Mouse (Mus musculus) embryonic facial prominence, embryonic 10.5 days (tissue): ENCODE data around the gene Tmprss11a. TPM values are rescaled to one million over a fixed set of nuclear protein-coding genes. Genes with fewer than 3 reads are reported as not detected.

Source experiments
- DNase-seq: peaks from one replicate; pipeline ENCODE4 v3.0.0-alpha.2; 2017; ENCODE audit warnings: low spot score
- H3K27ac ChIP-seq: fragments of 300-500 bp; sonication (generic); replicated peaks from 2 replicates; pipeline ENCODE4 v1.5.1; 2016; ENCODE audit warnings: mild to moderate bottlenecking
- H3K27me3 ChIP-seq: fragments of 300-500 bp; sonication (generic); replicated peaks from 2 replicates; pipeline ENCODE4 v1.6.1; 2016; ENCODE audit warnings: low read depth, mild to moderate bottlenecking; ENCODE audit not compliant: poor library complexity, severe bottlenecking
- H3K36me3 ChIP-seq: fragments of 300-500 bp; sonication (generic); replicated peaks from 2 replicates; pipeline ENCODE4 v1.6.1; 2016; ENCODE audit warnings: mild to moderate bottlenecking, moderate library complexity
- H3K4me1 ChIP-seq: fragments of 300-500 bp; sonication (generic); 2 replicates; pipeline ENCODE4 v1.6.1; 2016
- H3K4me3 ChIP-seq: fragments of 300-500 bp; sonication (generic); 2 replicates; pipeline ENCODE4 v1.5.1; 2016; ENCODE audit warnings: mild to moderate bottlenecking, moderate library complexity
- H3K9me3 ChIP-seq: fragments of 300-500 bp; sonication (generic); 2 replicates; pipeline ENCODE4 v1.6.1; 2016; ENCODE audit warnings: mild to moderate bottlenecking
- WGBS: fragments of 180-500 bp; shearing (Covaris S2); methylation state at CpG from one replicate; pipeline ENCODE4 v1.1.7; 2016; 5-methylcytosine and 5-hydroxymethylcytosine counted together
- polyA plus RNA-seq: library from polyadenylated mRNA; unstranded; fragments of >200 nt; fragmentation: Nextera tagmentation; extraction: Ambion mirVana; gene quantifications from 2 replicates; pipeline ENCODE4 v1.2.1, GENCODE M21; 2016

Gene Tmprss11a
- not detected in 2 replicates for polyA plus RNA-seq

DNA sequence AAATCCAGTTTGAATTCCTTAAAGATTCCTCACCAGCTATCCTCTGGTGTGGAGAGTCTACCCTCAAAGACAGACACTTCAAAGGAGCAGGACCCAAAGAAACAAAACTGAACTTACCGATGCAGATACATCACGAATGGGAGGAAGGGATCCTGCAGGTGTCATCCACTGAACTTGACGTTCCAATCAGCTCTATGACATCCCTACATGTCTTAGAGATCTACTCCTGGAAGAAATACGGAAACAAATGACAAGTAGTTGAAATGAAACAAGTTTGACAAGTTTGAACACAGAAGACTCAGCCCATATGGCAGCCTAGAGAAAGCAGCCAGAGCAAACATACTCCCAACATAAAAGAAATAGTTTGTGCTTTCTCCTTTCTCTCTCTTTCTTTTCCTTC, at the start of gene Tmprss11a:
Gene Tmprss11a (minus strand): TSS at position 101 of the 400 bp plus-strand sequence.
- no peak for DNase-seq
- Histone ChIP-seq H3K27me3 (no peaks in the 10 kb centered on the region), H3K4me1 (no peaks in the 10 kb centered on the region), H3K4me3 (no peak within 1 kb of the TSS), H3K36me3 (no peaks in the 10 kb centered on the region), H3K9me3 (no peaks in the 10 kb centered on the region), H3K27ac (no peak within 1 kb of the TSS)
- 64% methylated on average over 4 of the region's 4 CpGs for WGBS

DNA sequence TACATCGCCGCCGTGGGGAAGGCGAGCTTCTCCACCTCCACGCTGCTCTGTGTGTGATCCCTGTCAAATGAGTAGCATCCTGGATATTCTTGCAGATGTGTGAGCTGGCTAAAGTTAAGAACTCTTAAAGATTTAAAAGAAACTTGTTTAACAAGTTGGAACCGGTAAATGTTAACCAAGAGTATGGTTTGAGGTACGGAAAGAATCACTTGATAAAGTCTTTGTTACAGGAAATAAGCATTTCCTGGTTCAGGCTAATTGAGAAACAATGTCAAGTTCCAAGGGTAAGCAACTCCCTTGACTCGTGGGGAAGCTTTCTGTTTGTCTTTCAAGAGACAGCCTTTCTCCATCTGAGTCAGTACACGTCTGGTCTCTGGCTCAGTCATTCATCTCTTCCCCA, 49.7 kb upstream of the Tmprss11a start, which contains the start of gene Tmprss11g:
Gene Tmprss11g (minus strand): TSS at position 101 of the 400 bp plus-strand sequence.
- no peaks in the 10 kb centered on the region for H3K27me3 ChIP-seq
- DNase-seq = no peak
- H3K4me1 ChIP-seq = no peaks in the 10 kb centered on the region
- no peaks in the 10 kb centered on the region for H3K9me3 ChIP-seq
- WGBS = 80% methylated on average over 9 of the region's 9 CpGs
- H3K27ac ChIP-seq = no peak within 1 kb of the TSS
- no peak within 1 kb of the TSS for H3K4me3 ChIP-seq
- no peaks in the 10 kb centered on the region for H3K36me3 ChIP-seq

DNA sequence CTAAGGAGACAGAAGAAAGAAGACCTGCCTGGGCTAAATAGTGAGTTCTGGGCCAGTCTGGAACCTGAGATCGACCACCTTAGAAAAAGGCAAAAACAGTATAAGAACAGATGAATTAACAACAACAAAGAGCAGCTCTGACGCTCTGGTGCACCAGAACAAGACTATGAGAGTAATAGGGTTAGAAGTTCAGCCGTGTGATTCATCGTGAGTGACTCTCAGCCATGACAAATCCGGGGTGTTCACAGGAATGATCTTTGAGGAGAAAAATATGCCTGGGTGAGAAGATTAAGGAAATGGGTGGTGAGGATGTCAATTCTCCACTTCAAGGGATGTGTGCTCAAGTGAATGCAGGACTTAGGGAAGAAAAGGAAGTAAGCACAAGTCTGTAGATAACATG, 42.7 kb upstream of the Tmprss11a start:
- no peaks in the 10 kb centered on the region for H3K9me3 ChIP-seq
- no peak overlapping the region for H3K4me3 ChIP-seq
- DNase-seq = no peak
- H3K36me3 ChIP-seq = no peaks in the 10 kb centered on the region
- H3K4me1 ChIP-seq = no peaks in the 10 kb centered on the region
- WGBS = 67% methylated on average over 5 of the region's 5 CpGs
- H3K27me3 ChIP-seq = no peaks in the 10 kb centered on the region
- no peak overlapping the region for H3K27ac ChIP-seq

DNA sequence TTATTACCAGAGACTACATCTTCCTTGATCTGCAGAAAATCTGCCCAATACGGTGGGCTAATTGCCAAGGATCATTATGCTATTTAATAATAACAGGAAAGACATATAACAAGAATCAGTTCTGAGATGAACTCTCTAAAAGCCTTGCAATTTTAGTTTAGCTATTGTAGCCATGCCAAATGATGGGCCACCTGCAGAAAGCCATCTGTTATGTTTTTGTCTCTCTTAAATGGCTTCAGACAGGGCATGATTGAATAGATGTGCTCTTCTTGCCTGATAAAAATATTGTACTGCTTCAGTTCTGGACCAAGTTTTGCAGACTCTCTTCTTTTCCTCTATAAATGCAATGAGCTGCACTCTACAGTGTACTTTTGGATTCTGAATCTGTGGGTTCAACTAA, 24.7 kb upstream of the Tmprss11a start:
- H3K36me3 ChIP-seq = no peaks in the 10 kb centered on the region
- H3K27ac ChIP-seq = no peak overlapping the region
- H3K9me3 ChIP-seq = no peaks in the 10 kb centered on the region
- WGBS = 78% methylated on average over 1 of the region's 1 CpGs
- H3K4me1 ChIP-seq = no peaks in the 10 kb centered on the region
- no peaks in the 10 kb centered on the region for H3K27me3 ChIP-seq
- H3K4me3 ChIP-seq = no peak overlapping the region
- DNase-seq = no peak

DNA sequence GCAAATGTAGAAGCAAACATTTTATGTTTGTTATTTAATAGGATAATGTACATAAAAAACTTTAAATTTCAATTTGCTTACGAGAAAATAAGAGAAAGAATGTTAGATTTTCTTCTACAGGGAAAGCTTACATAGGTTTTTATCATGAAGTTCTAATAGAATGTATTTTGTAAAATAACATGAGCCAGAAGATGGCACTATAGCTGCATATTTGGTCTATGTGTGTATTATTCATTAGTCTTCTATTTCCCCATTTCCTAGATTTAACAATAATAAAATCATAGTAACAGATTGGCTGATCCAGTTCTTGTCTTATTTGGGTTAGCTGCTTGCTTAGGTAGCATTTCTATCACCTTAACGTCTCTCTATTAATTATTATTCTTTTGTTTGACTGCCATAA, 13.8 kb upstream of the Tmprss11a start:
- Histone ChIP-seq H3K36me3 (no peaks in the 10 kb centered on the region), H3K4me1 (no peaks in the 10 kb centered on the region), H3K9me3 (no peaks in the 10 kb centered on the region), H3K27me3 (no peaks in the 10 kb centered on the region), H3K27ac (no peak overlapping the region), H3K4me3 (no peak overlapping the region)
- DNase-seq = no peak
- WGBS = 78% methylated on average over 2 of the region's 2 CpGs

DNA sequence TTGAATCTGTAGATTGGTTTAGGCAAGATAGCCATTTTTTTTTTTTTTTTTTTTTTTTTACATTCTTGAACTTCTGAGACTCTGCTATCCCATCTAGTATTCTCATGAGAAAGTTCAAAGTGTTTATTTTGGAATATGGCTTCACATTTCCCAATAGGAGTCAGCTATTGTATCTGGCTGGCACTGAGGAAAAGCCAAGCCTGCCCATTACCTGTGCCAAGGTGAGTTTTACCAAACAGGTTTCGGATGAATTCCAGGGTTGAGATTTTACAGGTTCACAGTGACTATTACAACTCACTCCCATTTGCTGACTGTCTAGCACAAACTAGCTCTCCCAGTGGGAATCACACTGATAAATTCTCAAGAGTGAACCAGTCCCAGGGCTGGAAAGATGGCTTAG, 13.2 kb upstream of the Tmprss11a start:
- no peaks in the 10 kb centered on the region for H3K4me1 ChIP-seq
- no peak overlapping the region for H3K4me3 ChIP-seq
- no peaks in the 10 kb centered on the region for H3K9me3 ChIP-seq
- 83% methylated on average over 1 of the region's 1 CpGs for WGBS
- DNase-seq = no peak
- no peak overlapping the region for H3K27ac ChIP-seq
- no peaks in the 10 kb centered on the region for H3K27me3 ChIP-seq
- H3K36me3 ChIP-seq = no peaks in the 10 kb centered on the region

DNA sequence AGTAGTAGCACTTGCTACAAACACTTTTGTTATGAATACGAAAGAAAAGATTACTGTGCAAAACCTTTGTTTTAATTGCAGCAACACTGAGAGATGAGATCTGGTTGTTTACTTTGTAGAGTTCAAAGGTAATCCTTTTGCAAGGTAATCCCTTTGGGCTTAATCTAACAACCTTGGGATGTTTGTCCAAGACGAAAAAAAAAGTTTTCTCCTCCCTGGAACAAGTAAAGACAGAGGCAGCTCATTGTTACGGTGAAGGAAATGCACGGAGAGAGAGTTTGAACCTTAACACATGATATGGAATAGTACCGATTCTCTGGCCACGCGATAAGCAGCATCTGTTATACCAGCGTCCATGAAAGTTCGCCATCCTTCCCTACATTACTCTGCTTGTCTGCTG, 5.1 kb upstream of the Tmprss11a start:
- Histone ChIP-seq H3K27me3 (no peaks in the 10 kb centered on the region), H3K27ac (no peak overlapping the region), H3K36me3 (no peaks in the 10 kb centered on the region), H3K9me3 (no peaks in the 10 kb centered on the region), H3K4me3 (no peak overlapping the region), H3K4me1 (no peaks in the 10 kb centered on the region)
- 79% methylated on average over 9 of the region's 9 CpGs for WGBS
- DNase-seq = no peak

DNA sequence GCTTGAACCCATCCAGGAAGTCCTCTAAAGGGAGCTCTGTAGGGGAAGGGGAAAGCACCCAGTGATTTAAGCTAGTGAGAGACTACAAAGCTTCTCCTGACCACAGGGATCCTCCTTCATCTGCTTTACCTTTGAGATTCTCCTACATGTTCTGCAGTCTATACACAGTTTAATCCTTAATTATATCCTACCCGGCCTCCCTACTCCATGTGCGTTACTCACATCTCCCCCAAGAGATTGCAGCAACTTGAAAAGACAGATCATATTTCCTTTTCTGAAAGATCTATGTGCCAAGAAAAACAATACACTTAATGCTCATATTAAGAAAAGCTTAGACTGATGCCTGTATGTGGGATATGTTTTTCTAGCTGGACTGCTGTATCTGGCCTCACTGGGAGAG, 29.5 kb downstream of the Tmprss11a start:
- WGBS = 52% methylated on average over 2 of the region's 2 CpGs
- Histone ChIP-seq H3K27me3 (no peaks in the 10 kb centered on the region), H3K4me3 (no peak overlapping the region), H3K36me3 (no peaks in the 10 kb centered on the region), H3K27ac (no peak overlapping the region), H3K9me3 (no peaks in the 10 kb centered on the region), H3K4me1 (no peaks in the 10 kb centered on the region)
- no peak for DNase-seq

DNA sequence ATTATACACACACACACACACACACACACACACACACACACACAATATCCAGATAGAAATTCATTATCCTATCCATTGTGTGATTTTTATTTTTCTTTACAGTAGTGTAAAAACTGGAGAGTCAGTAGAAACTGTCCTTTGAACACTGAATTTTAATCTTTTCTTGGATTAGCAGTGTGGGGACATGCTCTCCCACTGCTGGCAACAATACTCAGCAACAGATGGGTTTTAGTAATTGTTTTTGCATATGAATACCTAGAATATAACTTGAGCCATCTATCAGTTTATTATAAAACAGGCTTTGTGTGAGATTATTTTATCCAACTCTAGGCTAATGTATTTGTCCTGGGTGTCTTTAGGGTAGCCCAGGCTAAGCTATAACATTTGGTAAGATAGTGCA, 30.2 kb downstream of the Tmprss11a start:
- Histone ChIP-seq H3K36me3 (no peaks in the 10 kb centered on the region), H3K27me3 (no peaks in the 10 kb centered on the region), H3K9me3 (no peaks in the 10 kb centered on the region), H3K4me3 (no peak overlapping the region), H3K4me1 (no peaks in the 10 kb centered on the region), H3K27ac (no peak overlapping the region)
- DNase-seq = no peak

DNA sequence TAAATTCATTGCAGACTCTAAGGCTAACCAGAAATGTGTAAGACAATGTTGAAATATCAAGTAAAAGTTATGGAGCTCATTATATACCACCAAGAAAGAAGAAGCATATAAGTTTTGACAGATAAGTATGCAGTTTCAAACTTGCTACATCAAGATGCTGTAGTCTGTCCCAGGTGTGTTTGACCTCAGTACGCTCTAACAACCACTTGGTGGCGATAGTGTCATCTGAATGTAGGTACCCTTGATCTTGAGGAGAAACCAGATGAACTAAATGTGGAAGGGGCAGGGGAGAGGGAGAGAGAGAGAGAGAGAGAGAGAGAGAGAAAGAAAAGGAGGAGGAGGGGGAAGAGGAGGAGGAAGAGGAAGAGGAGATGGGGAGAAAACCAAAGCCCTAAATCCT, 36.1 kb downstream of the Tmprss11a start:
- Histone ChIP-seq H3K36me3 (no peaks in the 10 kb centered on the region), H3K27me3 (no peaks in the 10 kb centered on the region), H3K4me1 (no peaks in the 10 kb centered on the region), H3K27ac (no peak overlapping the region), H3K9me3 (no peaks in the 10 kb centered on the region), H3K4me3 (no peak overlapping the region)
- WGBS = 3% methylated on average over 2 of the region's 2 CpGs
- peak; percentile 28 for DNase-seq

DNA sequence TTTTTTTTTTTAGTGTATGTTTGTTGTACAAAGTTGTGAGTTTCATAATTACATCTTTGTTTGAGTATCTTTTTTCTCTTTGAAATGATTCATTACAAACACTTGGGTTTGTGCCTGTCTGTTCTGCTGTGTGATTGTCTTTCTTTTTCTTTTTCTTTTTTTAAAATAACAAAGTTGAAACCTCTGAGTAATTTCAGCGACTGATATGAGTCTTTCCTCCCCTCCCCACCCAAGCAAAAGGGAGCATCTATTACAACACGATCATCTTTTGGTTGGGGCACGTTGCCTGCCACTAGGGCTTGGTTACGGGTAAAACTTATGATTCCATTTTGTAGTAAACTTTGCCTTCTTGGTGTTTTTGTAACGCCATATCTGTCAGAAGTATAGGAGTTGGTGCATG, 37.7 kb downstream of the Tmprss11a start:
- DNase-seq = no peak
- Histone ChIP-seq H3K4me1 (no peaks in the 10 kb centered on the region), H3K27ac (no peak overlapping the region), H3K27me3 (no peaks in the 10 kb centered on the region), H3K4me3 (no peak overlapping the region), H3K9me3 (no peaks in the 10 kb centered on the region), H3K36me3 (no peaks in the 10 kb centered on the region)
- WGBS = 75% methylated on average over 5 of the region's 5 CpGs

DNA sequence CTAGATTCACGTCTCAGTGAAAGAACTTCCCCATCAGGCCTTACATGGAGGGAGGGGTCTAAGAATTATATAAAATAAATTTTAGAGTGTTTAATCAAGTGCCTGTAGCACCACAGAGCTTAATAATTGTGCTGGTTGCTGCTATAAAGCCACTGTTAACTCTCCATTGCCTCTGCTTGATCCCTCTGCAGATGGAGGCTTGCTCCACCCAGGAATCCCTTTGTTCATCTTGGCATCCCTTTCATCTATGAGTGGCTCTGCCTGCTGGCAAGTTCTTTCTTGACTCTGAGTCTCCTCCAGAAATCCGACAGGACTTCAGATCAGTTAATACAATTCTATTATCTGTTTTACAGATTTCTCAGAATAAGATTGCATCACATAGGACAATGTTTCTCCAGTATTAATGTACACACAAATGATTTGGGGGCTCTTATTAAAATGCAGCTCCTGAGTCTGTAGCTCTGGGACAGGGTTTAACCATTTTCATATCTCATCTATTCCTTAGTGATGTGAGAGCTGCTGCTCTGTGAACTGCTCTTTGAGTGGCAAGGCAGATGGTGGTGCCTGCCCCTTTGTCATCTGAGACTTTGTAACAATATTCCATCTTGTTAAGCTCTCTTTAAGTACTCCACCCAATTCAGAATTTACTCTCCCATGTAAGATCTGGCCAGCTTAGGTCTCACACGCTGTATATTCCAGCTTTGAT, 47.3 kb downstream of the Tmprss11a start:
- Histone ChIP-seq H3K4me3 (no peak overlapping the region), H3K36me3 (no peaks in the 10 kb centered on the region), H3K9me3 (no peaks in the 10 kb centered on the region), H3K27ac (no peak overlapping the region), H3K27me3 (no peaks in the 10 kb centered on the region), H3K4me1 (peaks cover 15% of the 10 kb centered on the region)
- peak; percentile 13 for DNase-seq
- 50% methylated on average over 3 of the region's 3 CpGs for WGBS

DNA sequence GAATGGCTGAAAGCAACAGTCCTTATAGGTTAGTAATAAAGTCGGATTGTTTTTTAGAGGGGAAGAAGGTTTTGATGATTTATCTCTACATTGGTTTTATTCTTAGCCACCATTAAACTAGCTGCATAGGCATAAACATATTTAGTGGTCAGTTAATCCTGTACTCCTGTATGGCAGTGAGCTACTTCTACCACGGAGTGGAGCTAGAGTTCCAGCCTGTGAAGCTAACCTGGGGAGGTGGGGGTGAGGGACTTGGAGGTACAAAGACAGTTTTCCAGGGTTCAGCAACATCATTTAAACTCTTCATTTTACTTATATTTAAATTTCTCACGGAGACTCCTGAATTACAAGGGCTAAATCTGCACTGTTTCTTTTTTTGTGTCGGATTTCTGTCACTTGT, 49.3 kb downstream of the Tmprss11a start:
- Histone ChIP-seq H3K9me3 (no peaks in the 10 kb centered on the region), H3K4me3 (no peak overlapping the region), H3K27me3 (no peaks in the 10 kb centered on the region), H3K36me3 (no peaks in the 10 kb centered on the region), H3K27ac (no peak overlapping the region), H3K4me1 (peaks cover 15% of the 10 kb centered on the region)
- 28% methylated on average over 4 of the region's 4 CpGs for WGBS
- DNase-seq = peak; percentile 24
